Mouse (Mus musculus) spleen, embryonic (tissue): ENCODE data around the gene Ostc.

Source experiments
- CTCF ChIA-PET: fragments of 350-600 bp; sonication (Branson Sonifier 250); formaldehyde crosslinking; loops from one replicate; lab custom pipeline; 2022; lab: Charles Lee

Gene Ostc

GRCm38 (mm10) chr3:130646110-130646810 is 63.0 kb downstream of the Ostc start:
- CTCF ChIA-PET, result no interaction called here
